Comparison of ENCODE assay signal across 16 mouse cellular contexts in genomic region chr8:116862191-116862590, GRCm38 (mm10).
"Had no signal": no experiment of that assay in that cellular context is flagged by ENCODE, and none has a peak within 500 bp of the region (broad histone marks: within the 10 kb centered on the region; RNA-seq: fewer than 3 reads in every experiment).

No protein-coding gene starts in this region.

- H3K4me3 ChIP-seq: left cerebral cortex, adult 2 months; limb, embryonic 10.5 days; liver, embryonic 13.5 days; lung, embryonic 15.5 days; megakaryocyte, embryonic 14.5 days; midbrain, embryonic 15.5 days; neural tube, embryonic 12.5 days; stomach, embryonic 15.5 days had no signal

- H3K9ac ChIP-seq: liver, embryonic 13.5 days; liver, postnatal 0 days; lung, embryonic 15.5 days; midbrain, embryonic 15.5 days; neural tube, embryonic 12.5 days; stomach, embryonic 15.5 days had no signal

- ATAC-seq: liver, postnatal 0 days; midbrain, embryonic 15.5 days had no signal

- H3K4me1 ChIP-seq: liver, embryonic 13.5 days had no signal

- H3K36me3 ChIP-seq: limb, embryonic 10.5 days; liver, embryonic 13.5 days; lung, embryonic 15.5 days; midbrain, embryonic 15.5 days; neural tube, embryonic 12.5 days; stomach, embryonic 15.5 days had no signal

- H3K4me2 ChIP-seq: liver, embryonic 13.5 days; lung, embryonic 15.5 days; midbrain, embryonic 11.5 days; midbrain, embryonic 15.5 days; neural tube, embryonic 12.5 days; stomach, embryonic 15.5 days had no signal

- H3K9me3 ChIP-seq: limb, embryonic 10.5 days; liver, embryonic 13.5 days; lung, embryonic 15.5 days; midbrain, embryonic 15.5 days; neural tube, embryonic 12.5 days; stomach, embryonic 15.5 days had no signal

- DNase-seq: kidney, adult 18-20 months; kidney, postnatal 14 days; liver, embryonic 13.5 days; liver, postnatal 0 days; lung, postnatal 14 days; thymus, adult 2 months; thymus, postnatal 25 days had no signal

- H3K27ac ChIP-seq: left cerebral cortex, adult 2 months; limb, embryonic 10.5 days; liver, embryonic 13.5 days; lung, embryonic 15.5 days; macrophage; midbrain, embryonic 15.5 days; neural tube, embryonic 12.5 days; stomach, embryonic 15.5 days had no signal
